Mouse (Mus musculus): ENCODE measurements around the gene Odr4. TPM values are rescaled to one million over a fixed set of nuclear protein-coding genes. Genes with fewer than 3 reads are reported as not detected.

Gene Odr4
- total RNA-seq, 1 experiment: 35.9 TPM

DNA sequence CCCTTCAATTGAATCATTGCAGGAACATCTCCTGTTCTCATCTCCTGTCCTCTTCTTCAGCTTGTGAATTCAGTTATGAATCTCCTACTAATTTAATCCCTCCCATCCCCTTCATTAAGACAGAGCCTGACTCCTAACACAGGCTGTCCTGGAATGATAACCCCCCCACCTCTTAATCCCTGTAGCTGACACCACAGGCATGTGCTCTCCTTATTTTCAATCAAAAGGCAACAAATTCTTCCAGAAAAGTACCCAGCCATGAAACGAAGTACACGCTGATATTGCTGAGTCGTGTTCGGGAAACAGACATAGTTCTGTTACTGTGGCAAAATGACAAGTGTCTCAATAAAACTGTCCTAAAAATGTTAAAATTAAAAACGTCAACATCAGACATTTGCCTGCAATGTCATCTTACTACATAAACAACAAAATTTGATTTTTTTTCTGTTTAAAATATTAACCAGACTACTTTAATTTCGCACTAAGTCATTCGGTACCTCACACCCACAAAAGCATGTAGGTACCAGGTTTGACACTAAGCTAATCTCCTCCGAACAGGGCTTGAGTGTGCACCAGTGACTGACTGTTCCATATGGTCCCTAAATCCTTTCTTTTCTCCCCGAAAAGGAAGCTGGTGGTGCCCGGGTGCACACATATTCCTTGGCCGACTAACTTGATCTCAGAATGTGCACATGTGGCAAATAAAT lies 796 bp downstream of the Odr4 start:
- DNase-seq (ENCODE audit: low read depth, low spot score): no peak
- H3K4me3 ChIP-seq (ENCODE audit: insufficient read depth in 1 of 2, low read depth in 1 of 2, low read length in 2 of 2, poor library complexity in 1 of 2, severe bottlenecking in 1 of 2): peak overlapping the region; percentile 90 to 96
- H3K36me3 ChIP-seq (ENCODE audit: control insufficient read depth, insufficient read depth, low read length, poor library complexity, severe bottlenecking): peaks cover 8% of the 10 kb centered on the region
- peaks cover 0 to 3% of the 10 kb centered on the region in 2 experiments; a peak in 1 of 4 replicates for H3K4me1 ChIP-seq (ENCODE audit: control insufficient read depth in 2 of 2, insufficient read depth in 2 of 2, low read length in 2 of 2, poor library complexity in 1 of 2)
- in situ Hi-C loops (cut with MboI; ENCODE audit: low sequenced_read_pairs in 2 of 2, unreplicated experiment in 2 of 2): no loop called here
- TF ChIP-seq MAFK (IDR thresholded peaks at IDR 0.05; ENCODE audit: insufficient read depth, low read depth, low read length): no peak
- TF ChIP-seq ZC3H11A (IDR thresholded peaks at IDR 0.05; ENCODE audit: borderline replicate concordance, low read depth, low read length): no peak
- no peak for TF ChIP-seq CHD2 (IDR thresholded peaks at IDR 0.05; ENCODE audit: low read depth, low read length)
- no peak for TF ChIP-seq HCFC1 (IDR thresholded peaks at IDR 0.05; ENCODE audit: borderline replicate concordance, insufficient read depth, low read length)
- no peak for TF ChIP-seq ZNF384 (IDR thresholded peaks at IDR 0.05; ENCODE audit: low read depth, low read length)
- H3K9ac ChIP-seq (ENCODE audit: insufficient read depth, low read depth, low read length, poor library complexity, severe bottlenecking): peak overlapping the region; percentile 94
- H3K9me3 ChIP-seq (ENCODE audit: control insufficient read depth, insufficient read depth, low read depth, low read length): no peaks in the 10 kb centered on the region
- H3K27ac ChIP-seq (ENCODE audit: insufficient read depth, low read depth, low read length, poor library complexity, severe bottlenecking): no peak overlapping the region

DNA sequence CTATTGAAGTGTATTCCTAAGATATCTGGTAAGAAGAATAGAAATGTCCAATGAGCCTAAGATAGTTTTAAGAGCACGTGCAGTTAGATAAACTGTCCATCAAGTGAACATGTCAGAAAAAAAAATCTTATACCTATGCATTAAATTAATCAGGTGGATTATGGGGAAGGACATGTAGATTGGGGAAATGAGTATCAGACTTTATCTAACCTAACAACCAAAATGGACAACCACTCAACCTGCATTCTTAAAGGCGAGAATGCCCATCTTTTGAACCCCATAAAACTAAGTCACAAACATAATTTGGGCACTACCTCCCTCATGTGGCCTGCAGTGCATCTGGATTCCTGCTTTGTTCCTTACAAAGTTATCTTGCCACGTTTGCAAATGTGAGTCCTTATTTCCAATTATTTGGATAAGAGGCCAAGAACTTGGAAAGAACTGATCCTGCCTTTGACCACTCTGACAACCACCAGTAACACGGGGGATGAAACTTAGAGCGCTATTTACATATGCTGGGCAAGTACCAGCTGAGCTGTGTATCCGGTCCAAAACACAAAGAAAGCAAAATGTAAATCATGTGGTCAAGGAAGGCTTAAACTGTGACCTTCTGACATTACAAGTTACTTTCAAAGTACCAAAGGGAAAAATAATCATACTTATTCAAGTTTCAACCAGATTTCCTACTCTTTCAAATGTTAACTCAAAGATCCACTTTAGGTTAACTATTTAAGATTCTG lies 3.3 kb downstream of the Odr4 start:
- no peak for DNase-seq (ENCODE audit: low read depth, low spot score)
- H3K27ac ChIP-seq (ENCODE audit: insufficient read depth, low read depth, low read length, poor library complexity, severe bottlenecking): no peak overlapping the region
- in situ Hi-C loops (cut with MboI; ENCODE audit: low sequenced_read_pairs in 2 of 2, unreplicated experiment in 2 of 2): no loop called here
- H3K9me3 ChIP-seq (ENCODE audit: control insufficient read depth, insufficient read depth, low read depth, low read length): no peaks in the 10 kb centered on the region
- H3K4me1 ChIP-seq (ENCODE audit: control insufficient read depth in 2 of 2, insufficient read depth in 2 of 2, low read length in 2 of 2, poor library complexity in 1 of 2): peaks cover 0 to under 1% of the 10 kb centered on the region in 2 experiments; a peak in 1 of 4 replicates
- H3K9ac ChIP-seq (ENCODE audit: insufficient read depth, low read depth, low read length, poor library complexity, severe bottlenecking): no peak overlapping the region
- H3K36me3 ChIP-seq (ENCODE audit: control insufficient read depth, insufficient read depth, low read length, poor library complexity, severe bottlenecking): peaks cover 3% of the 10 kb centered on the region; the same call in 1 of the 2 replicates
- no peak for TF ChIP-seq ZNF384 (IDR thresholded peaks at IDR 0.05; ENCODE audit: low read depth, low read length)
- TF ChIP-seq ZC3H11A (IDR thresholded peaks at IDR 0.05; ENCODE audit: borderline replicate concordance, low read depth, low read length): no peak
- no peak for TF ChIP-seq MAFK (IDR thresholded peaks at IDR 0.05; ENCODE audit: insufficient read depth, low read depth, low read length)
- TF ChIP-seq CHD2 (IDR thresholded peaks at IDR 0.05; ENCODE audit: low read depth, low read length): no peak
- no peak for TF ChIP-seq HCFC1 (IDR thresholded peaks at IDR 0.05; ENCODE audit: borderline replicate concordance, insufficient read depth, low read length)
- H3K4me3 ChIP-seq (ENCODE audit: insufficient read depth in 1 of 2, low read depth in 1 of 2, low read length in 2 of 2, poor library complexity in 1 of 2, severe bottlenecking in 1 of 2): no peak overlapping the region

DNA sequence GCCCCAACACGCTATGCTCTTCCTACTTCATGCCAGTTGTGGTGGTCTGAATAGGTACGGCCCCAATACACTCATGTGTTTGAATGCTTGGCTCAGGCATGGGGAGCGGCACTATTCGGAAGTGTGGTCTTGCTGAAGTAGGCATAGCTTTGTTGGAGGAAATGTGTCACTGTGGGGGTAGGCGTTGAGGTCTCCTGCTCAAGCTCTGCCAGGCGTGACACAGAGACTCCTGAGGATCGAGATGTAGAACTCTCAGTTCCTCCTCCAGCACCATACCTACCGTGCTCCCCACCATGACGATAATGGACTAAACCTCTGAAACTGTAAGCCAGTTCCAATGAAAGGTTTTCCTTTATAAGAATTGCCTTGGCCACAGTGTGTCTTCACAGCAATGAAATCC lies 5.3 kb downstream of the Odr4 start:
- Histone ChIP-seq H3K9me3 (ENCODE audit: control insufficient read depth, insufficient read depth, low read depth, low read length) (no peaks in the 10 kb centered on the region), H3K9ac (ENCODE audit: insufficient read depth, low read depth, low read length, poor library complexity, severe bottlenecking) (no peak overlapping the region), H3K27ac (ENCODE audit: insufficient read depth, low read depth, low read length, poor library complexity, severe bottlenecking) (no peak overlapping the region), H3K36me3 (ENCODE audit: control insufficient read depth, insufficient read depth, low read length, poor library complexity, severe bottlenecking) (peaks cover 3% of the 10 kb centered on the region; the same call in 1 of the 2 replicates), H3K4me1 (ENCODE audit: control insufficient read depth in 2 of 2, insufficient read depth in 2 of 2, low read length in 2 of 2, poor library complexity in 1 of 2) (no peaks in the 10 kb centered on the region), H3K4me3 (ENCODE audit: insufficient read depth in 1 of 2, low read depth in 1 of 2, low read length in 2 of 2, poor library complexity in 1 of 2, severe bottlenecking in 1 of 2) (no peak overlapping the region)
- no peak for TF ChIP-seq HCFC1 (IDR thresholded peaks at IDR 0.05; ENCODE audit: borderline replicate concordance, insufficient read depth, low read length)
- no peak for TF ChIP-seq ZNF384 (IDR thresholded peaks at IDR 0.05; ENCODE audit: low read depth, low read length)
- TF ChIP-seq CHD2 (IDR thresholded peaks at IDR 0.05; ENCODE audit: low read depth, low read length): no peak
- no peak for TF ChIP-seq MAFK (IDR thresholded peaks at IDR 0.05; ENCODE audit: insufficient read depth, low read depth, low read length)
- TF ChIP-seq ZC3H11A (IDR thresholded peaks at IDR 0.05; ENCODE audit: borderline replicate concordance, low read depth, low read length): no peak
- no peak for DNase-seq (ENCODE audit: low read depth, low spot score)
- in situ Hi-C loops (cut with MboI; ENCODE audit: low sequenced_read_pairs in 2 of 2, unreplicated experiment in 2 of 2): no loop called here

DNA sequence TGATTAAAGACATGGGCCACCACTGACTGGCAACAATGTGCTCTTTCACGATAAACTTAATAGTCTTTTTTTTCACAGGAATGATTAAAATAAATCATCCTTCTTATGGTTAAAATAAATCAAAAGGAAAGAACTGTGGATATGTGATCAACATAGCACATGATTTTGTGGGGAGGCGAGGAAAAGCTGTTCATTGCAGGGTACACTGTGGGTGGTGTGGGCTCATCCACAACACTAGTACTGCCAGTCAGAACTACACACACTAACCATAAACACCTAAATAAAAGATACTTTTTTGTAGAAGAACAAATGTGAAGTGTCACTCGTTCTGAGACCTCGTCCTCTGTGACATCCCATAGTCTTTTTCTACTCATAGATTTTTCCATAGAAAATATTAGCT lies 8.7 kb downstream of the Odr4 start:
- H3K4me3 ChIP-seq (ENCODE audit: insufficient read depth in 1 of 2, low read depth in 1 of 2, low read length in 2 of 2, poor library complexity in 1 of 2, severe bottlenecking in 1 of 2): no peak overlapping the region
- TF ChIP-seq MAFK (IDR thresholded peaks at IDR 0.05; ENCODE audit: insufficient read depth, low read depth, low read length) (no peak), CHD2 (IDR thresholded peaks at IDR 0.05; ENCODE audit: low read depth, low read length) (no peak), ZC3H11A (IDR thresholded peaks at IDR 0.05; ENCODE audit: borderline replicate concordance, low read depth, low read length) (no peak), HCFC1 (IDR thresholded peaks at IDR 0.05; ENCODE audit: borderline replicate concordance, insufficient read depth, low read length) (no peak), ZNF384 (IDR thresholded peaks at IDR 0.05; ENCODE audit: low read depth, low read length) (no peak)
- no peak overlapping the region for H3K9ac ChIP-seq (ENCODE audit: insufficient read depth, low read depth, low read length, poor library complexity, severe bottlenecking)
- no peak for DNase-seq (ENCODE audit: low read depth, low spot score)
- H3K4me1 ChIP-seq (ENCODE audit: control insufficient read depth in 2 of 2, insufficient read depth in 2 of 2, low read length in 2 of 2, poor library complexity in 1 of 2): no peaks in the 10 kb centered on the region
- in situ Hi-C loops (cut with MboI; ENCODE audit: low sequenced_read_pairs in 2 of 2, unreplicated experiment in 2 of 2): no loop called here
- peaks cover 3% of the 10 kb centered on the region; the same call in 1 of the 2 replicates for H3K36me3 ChIP-seq (ENCODE audit: control insufficient read depth, insufficient read depth, low read length, poor library complexity, severe bottlenecking)
- no peaks in the 10 kb centered on the region for H3K9me3 ChIP-seq (ENCODE audit: control insufficient read depth, insufficient read depth, low read depth, low read length)
- no peak overlapping the region for H3K27ac ChIP-seq (ENCODE audit: insufficient read depth, low read depth, low read length, poor library complexity, severe bottlenecking)

Data from ES-E14 (cell line).